Mouse (Mus musculus): ENCODE results near the gene Sorbs1.

The Sorbs1 gene

GRCm38 (mm10) chr19:40302477-40302876 is 211.1 kb downstream of the Sorbs1 start:
- DNase-seq (ENCODE audit: low read depth, low spot score), result no peak

GRCm38 (mm10) chr19:40299983-40300759 is 213.4 kb downstream of the Sorbs1 start:
- DNase-seq (ENCODE audit: low read depth, low spot score), result no peak

GRCm38 (mm10) chr19:40299182-40299581 is 214.4 kb downstream of the Sorbs1 start:
- DNase-seq (ENCODE audit: low read depth, low spot score), result no peak

GRCm38 (mm10) chr19:40298574-40298973 is 215.0 kb downstream of the Sorbs1 start:
- DNase-seq (ENCODE audit: low read depth, low spot score), result no peak

GRCm38 (mm10) chr19:40297798-40298144 is 215.8 kb downstream of the Sorbs1 start:
- DNase-seq (ENCODE audit: low read depth, low spot score), result no peak

- peak; percentile 19 for DNase-seq (ENCODE audit: low read depth, low spot score)
Measured at GRCm38 (mm10) chr19:40297078-40297797, 216.3 kb downstream of the Sorbs1 start.

GRCm38 (mm10) chr19:40294231-40294630 is 219.3 kb downstream of the Sorbs1 start:
- no peak for DNase-seq (ENCODE audit: low read depth, low spot score)

- DNase-seq (ENCODE audit: low read depth, low spot score), result no peak
Measured at GRCm38 (mm10) chr19:40293791-40294190, 219.8 kb downstream of the Sorbs1 start.

GRCm38 (mm10) chr19:40290099-40290724 is 223.4 kb downstream of the Sorbs1 start:
- DNase-seq (ENCODE audit: low read depth, low spot score), result no peak

GRCm38 (mm10) chr19:40288415-40288814 is 225.2 kb downstream of the Sorbs1 start:
- no peak for DNase-seq (ENCODE audit: low read depth, low spot score)

GRCm38 (mm10) chr19:40284704-40285103 is 228.9 kb downstream of the Sorbs1 start:
- DNase-seq (ENCODE audit: low read depth, low spot score), result no peak

- DNase-seq (ENCODE audit: low read depth, low spot score), result no peak
Measured at GRCm38 (mm10) chr19:40283415-40283814, 230.2 kb downstream of the Sorbs1 start.

- DNase-seq (ENCODE audit: low read depth, low spot score), result no peak
Measured at GRCm38 (mm10) chr19:40278372-40279023, 235.1 kb downstream of the Sorbs1 start.

- no peak for DNase-seq (ENCODE audit: low read depth, low spot score)
Measured at GRCm38 (mm10) chr19:40277494-40277893, 236.1 kb downstream of the Sorbs1 start.

GRCm38 (mm10) chr19:40275401-40276188 is 238.0 kb downstream of the Sorbs1 start:
- DNase-seq (ENCODE audit: low read depth, low spot score), result no peak

- DNase-seq (ENCODE audit: low read depth, low spot score), result no peak
Measured at GRCm38 (mm10) chr19:40272674-40273073, 240.9 kb downstream of the Sorbs1 start.

GRCm38 (mm10) chr19:40271308-40271892 is 242.2 kb downstream of the Sorbs1 start, which contains the start of gene Pdlim1:
Gene Pdlim1, minus strand, starts transcription at chr19:40271842.
- DNase-seq (ENCODE audit: low read depth, low spot score), result peak; percentile 55

GRCm38 (mm10) chr19:40270351-40271307 is 242.9 kb downstream of the Sorbs1 start:
- DNase-seq (ENCODE audit: low read depth, low spot score), result no peak

- no peak for DNase-seq (ENCODE audit: low read depth, low spot score)
Measured at GRCm38 (mm10) chr19:40269526-40269925, 244.1 kb downstream of the Sorbs1 start.

- DNase-seq (ENCODE audit: low read depth, low spot score), result no peak
Measured at GRCm38 (mm10) chr19:40268493-40268892, 245.1 kb downstream of the Sorbs1 start.

All from c-Kit-negative CD71-positive TER-119-positive erythroid progenitor cells, embryonic 14.5 days (primary cell).